Mouse (Mus musculus) lung, postnatal 4 days (tissue): ENCODE results near the gene Taf8.

Source experiments
- DNase-seq, 2 experiments: peaks; one replicate each; pipeline ENCODE4 v3.0.0; 2021

Taf8 gene

GRCm38 (mm10) chr17:47458310-47458709 lies 43.8 kb downstream of the Taf8 start:
- no peak for DNase-seq

GRCm38 (mm10) chr17:47454675-47455074 lies 47.4 kb downstream of the Taf8 start:
- peak; percentile 16 to 34 for DNase-seq

GRCm38 (mm10) chr17:47452886-47453285 lies 49.2 kb downstream of the Taf8 start:
- DNase-seq: no peak

- peak; percentile 62 to 77 for DNase-seq
Observed at GRCm38 (mm10) chr17:47450880-47451565, 51.1 kb downstream of the Taf8 start.

GRCm38 (mm10) chr17:47450239-47450638 lies 51.9 kb downstream of the Taf8 start:
- DNase-seq: no peak

- no peak for DNase-seq
Observed at GRCm38 (mm10) chr17:47449432-47449831, 52.7 kb downstream of the Taf8 start.

GRCm38 (mm10) chr17:47448523-47449372 lies 53.3 kb downstream of the Taf8 start:
- peak in 1 of 2 experiments; percentile 34 for DNase-seq

- no peak for DNase-seq
Observed at GRCm38 (mm10) chr17:47446561-47446960, 55.5 kb downstream of the Taf8 start.

GRCm38 (mm10) chr17:47446025-47446424 lies 56.1 kb downstream of the Taf8 start:
- DNase-seq: no peak

- no peak for DNase-seq
Observed at GRCm38 (mm10) chr17:47445518-47445917, 56.6 kb downstream of the Taf8 start.

GRCm38 (mm10) chr17:47444113-47444512 lies 58.0 kb downstream of the Taf8 start:
- DNase-seq: peak in 1 of 2 experiments; percentile 39

GRCm38 (mm10) chr17:47442271-47442670 lies 59.8 kb downstream of the Taf8 start:
- DNase-seq: no peak

- no peak for DNase-seq
Observed at GRCm38 (mm10) chr17:47441296-47442051, 60.6 kb downstream of the Taf8 start.

GRCm38 (mm10) chr17:47440359-47440890 lies 61.7 kb downstream of the Taf8 start:
- DNase-seq: no peak

- DNase-seq: peak; percentile 39 to 56
Observed at GRCm38 (mm10) chr17:47439396-47440028, 62.6 kb downstream of the Taf8 start.

- no peak for DNase-seq
Observed at GRCm38 (mm10) chr17:47438611-47439010, 63.5 kb downstream of the Taf8 start.

- peak; percentile 26 to 35 for DNase-seq
Observed at GRCm38 (mm10) chr17:47436907-47437547, 65.1 kb downstream of the Taf8 start, which contains the start of gene 1700001C19Rik. TSS of gene 1700001C19Rik (minus strand) at chr17:47437376.

- peak; percentile 84 to 92 for DNase-seq
Observed at GRCm38 (mm10) chr17:47436156-47436906, 65.8 kb downstream of the Taf8 start, which contains the start of gene AI661453. TSS of gene AI661453 (plus strand) at chr17:47436615.
